Mouse (Mus musculus): ENCODE measurements around the gene Baz1b.
"Not testable (repeated sequence)": the region's sequence is repeated elsewhere in the genome, so short reads cannot be mapped to it uniquely, and the experiment has no call there.

Gene Baz1b

GRCm38 (mm10) chr5:135179616-135180015 lies 7.4 kb upstream of the Baz1b start:
- DNase-seq (ENCODE audit: low spot score in 2 of 2) = no peak

DNA sequence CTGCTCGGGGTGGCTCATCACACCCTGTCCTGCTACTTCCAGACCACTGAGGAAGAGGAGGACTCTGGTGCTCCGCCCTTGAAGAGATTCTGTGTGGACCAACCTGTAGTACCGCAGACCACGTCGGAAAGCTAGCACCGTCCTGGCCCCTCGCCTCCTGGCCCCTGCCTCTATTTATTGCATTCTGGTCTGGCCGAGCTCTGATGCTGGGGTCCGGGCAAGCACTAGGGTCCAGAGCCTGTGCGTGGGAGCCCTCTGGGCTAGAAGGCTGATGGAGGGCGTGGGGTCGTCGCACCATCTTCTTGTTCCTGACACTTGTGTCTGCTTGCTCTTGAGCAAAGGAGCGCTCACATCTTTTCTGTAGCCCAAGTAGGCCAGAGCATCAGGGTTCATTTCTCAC lies 6.3 kb upstream of the Baz1b start:
- DNase-seq (ENCODE audit: low spot score in 2 of 2) = no peak

DNA sequence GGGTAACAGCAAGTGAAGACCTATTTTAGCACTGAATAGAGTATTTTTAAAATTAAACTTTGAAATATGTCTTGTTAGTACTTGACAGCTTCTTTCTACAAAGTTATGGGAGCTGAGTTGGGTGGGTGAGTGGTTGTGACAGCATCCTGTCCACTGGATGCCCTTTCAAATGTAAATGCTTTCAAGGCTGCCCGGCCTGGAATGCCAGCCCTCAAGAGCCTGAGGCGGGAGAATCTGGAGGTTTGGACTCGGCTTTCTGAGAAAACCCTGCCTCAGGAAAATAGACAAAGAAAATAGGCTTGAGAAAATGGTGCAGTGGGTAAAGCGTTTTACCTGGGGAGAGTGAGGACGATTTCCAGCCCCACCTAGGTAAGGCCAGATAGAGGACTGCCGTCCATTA lies 5.3 kb upstream of the Baz1b start:
- DNase-seq (ENCODE audit: low spot score in 2 of 2) = no peak

- DNase-seq (ENCODE audit: low spot score in 2 of 2) = no peak
These were observed 3.8 kb upstream of the Baz1b start for GRCm38 (mm10) chr5:135183131-135183861.

DNA sequence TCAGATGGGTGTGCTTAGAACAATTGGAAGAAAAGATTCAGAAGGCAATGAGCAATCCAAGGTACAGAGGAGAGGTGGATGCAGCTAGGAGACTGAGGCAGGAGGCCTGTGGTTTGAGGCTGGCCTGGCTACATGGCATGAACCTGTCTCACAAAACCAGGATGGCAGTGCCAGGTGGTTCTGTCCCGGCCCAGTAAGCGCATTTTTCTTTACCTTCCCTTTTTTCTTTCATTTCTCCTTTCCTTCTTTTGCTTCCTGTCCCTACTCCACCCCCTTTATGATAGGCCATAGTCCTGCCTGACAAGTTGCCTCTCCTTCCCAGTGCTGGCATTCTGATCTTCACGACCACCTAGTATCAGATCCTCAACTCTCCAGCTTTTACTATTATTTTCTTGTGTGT lies 2.0 kb upstream of the Baz1b start:
- DNase-seq (ENCODE audit: low spot score in 2 of 2) = no peak

DNA sequence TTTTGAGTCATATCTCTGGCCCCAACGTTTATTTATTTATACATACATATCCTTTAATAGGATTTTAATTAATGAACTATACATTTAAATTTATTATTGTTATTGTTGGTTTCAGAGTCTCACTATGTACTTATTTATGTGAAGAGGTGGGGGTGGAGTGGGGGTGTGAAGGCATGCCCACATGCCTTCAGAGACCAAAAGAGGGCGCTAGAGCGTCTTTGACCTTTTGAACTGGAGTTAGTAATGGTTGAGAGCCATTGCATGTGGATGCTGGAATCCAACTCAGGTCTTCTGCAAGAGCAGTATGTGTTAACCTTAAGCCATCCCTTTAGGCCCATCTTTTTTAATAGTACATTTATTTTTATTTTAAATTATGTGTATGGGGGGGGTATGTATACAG lies 1.5 kb upstream of the Baz1b start:
- DNase-seq (ENCODE audit: low spot score in 2 of 2) = no peak

- DNase-seq (ENCODE audit: low spot score in 2 of 2) = no peak
These were observed 838 bp upstream of the Baz1b start for GRCm38 (mm10) chr5:135186231-135186620.

- DNase-seq (ENCODE audit: low spot score in 2 of 2) = peak in 1 of 2 experiments; percentile 43
These were observed 517 bp downstream of the Baz1b start for GRCm38 (mm10) chr5:135187349-135188213.

- no peak for DNase-seq (ENCODE audit: low spot score in 2 of 2)
These were observed 1.1 kb downstream of the Baz1b start for GRCm38 (mm10) chr5:135188214-135188554.

DNA sequence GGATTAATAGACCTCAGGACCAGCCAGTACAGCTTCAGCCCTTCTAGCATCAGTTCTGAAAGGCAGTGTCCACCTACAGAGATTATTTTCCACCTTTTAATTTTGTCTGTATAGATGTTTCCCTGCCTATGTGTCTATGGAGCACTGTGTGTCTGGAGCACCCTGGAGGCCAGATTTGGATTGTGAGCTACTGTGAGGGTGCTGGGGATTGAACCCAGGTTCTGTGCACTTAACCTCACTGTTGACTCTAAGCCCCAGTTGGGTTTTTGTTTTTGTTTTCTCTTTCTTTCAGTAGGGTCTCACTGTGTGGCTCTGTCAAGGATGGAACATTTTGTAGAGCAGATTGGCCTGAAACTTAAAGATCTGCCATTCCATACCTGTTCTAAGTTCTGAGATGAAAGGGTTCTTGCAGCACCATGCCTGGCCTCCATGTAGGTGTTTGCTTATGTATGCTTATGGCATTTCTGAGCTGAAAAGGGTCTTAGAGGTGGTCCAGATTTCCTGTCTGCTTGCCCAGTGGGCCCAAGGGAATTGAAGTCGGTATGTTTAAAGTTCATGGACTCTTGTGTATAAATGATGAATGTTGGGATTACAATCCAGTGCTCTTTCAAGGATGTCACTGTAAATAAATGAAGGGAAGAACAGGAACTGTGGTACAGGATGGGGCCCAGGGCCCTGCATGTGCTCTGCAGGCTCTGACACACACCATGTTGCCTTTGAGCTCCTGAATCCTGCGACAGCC lies 2.4 kb downstream of the Baz1b start:
- no peak for DNase-seq (ENCODE audit: low spot score in 2 of 2)

GRCm38 (mm10) chr5:135191620-135192019 lies 4.6 kb downstream of the Baz1b start:
- peak in 1 of 2 experiments; percentile 65 for DNase-seq (ENCODE audit: low spot score in 2 of 2)

DNA sequence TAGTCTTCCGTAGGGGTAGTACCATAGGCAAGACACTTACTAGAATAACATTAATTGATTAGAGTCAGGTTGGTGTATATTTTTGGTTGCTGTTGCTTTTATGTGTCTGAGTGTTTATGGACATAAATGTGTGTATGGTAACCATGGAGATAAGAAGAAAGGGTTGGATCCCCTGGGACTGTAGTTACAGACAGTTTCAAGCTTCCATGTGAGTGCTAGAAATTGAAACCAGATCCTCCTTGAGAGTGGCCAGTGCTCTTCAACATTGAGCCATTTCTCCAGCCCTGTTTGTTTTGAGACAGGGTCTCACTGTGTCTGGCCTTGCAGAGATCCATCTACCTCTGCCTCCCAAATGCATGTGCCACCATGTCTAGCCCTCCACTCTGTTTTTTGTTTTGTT lies 5.4 kb downstream of the Baz1b start:
- DNase-seq (ENCODE audit: low spot score in 2 of 2) = no peak

DNA sequence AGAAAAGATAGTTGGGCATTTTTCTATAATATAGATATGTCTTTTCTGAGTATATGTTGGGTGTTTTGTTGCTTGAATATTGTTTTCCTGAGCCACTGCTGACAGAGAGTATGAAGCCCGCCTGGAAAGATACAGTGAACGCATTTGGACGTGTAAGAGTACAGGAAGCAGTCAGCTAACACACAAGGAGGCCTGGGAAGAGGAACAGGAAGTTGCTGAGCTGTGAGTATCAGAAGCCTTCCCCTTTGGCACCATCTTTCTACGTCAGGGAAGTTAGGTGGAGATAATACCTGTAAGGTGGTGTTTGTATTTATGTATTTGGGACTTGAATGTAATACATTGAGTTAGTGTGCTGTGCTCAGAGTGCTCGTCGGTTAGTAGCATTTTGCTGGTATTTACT lies 9.3 kb downstream of the Baz1b start:
- no peak for DNase-seq (ENCODE audit: low spot score in 2 of 2)

DNA sequence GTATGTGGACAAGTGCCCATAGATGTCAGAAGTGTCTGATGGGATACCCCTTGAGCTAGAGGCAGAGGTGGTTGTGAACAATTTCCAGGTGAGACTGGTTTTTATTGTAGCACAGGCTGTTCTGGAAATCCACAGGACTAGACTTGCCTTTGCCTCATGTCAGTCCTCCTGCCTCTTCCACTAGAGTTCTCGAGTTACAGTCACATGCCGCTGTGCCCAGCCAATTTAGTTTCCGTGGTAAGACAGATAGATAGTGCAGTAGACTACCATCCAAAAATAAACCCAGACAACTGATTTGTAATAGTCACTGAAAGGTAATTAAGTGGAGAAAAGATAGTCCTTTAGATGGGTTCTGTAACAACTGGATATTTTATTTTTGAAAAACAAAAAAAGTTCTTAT lies 15.7 kb downstream of the Baz1b start:
- no peak for DNase-seq (ENCODE audit: low spot score in 2 of 2)

- DNase-seq (ENCODE audit: low spot score in 2 of 2) = no peak
These were observed 21.1 kb downstream of the Baz1b start for GRCm38 (mm10) chr5:135208197-135208596.

DNA sequence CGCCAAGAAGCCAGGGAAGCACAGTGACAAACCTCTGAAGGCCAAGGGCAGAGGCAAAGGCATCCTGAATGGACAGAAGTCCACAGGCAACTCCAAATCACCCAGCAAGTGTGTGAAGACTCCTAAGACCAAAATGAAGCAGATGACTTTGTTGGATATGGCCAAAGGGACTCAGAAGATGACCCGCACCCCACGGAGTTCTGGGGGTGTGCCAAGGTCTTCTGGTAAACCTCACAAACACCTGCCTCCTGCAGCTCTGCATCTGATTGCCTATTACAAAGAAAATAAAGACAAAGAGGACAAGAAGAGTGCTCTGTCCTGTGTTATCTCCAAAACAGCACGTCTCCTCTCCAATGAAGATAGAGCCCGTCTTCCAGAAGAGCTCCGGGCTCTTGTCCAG lies 29.8 kb downstream of the Baz1b start:
- DNase-seq (ENCODE audit: low spot score in 2 of 2) = no peak

GRCm38 (mm10) chr5:135220941-135221340 lies 33.9 kb downstream of the Baz1b start:
- DNase-seq (ENCODE audit: low spot score in 2 of 2) = no peak

DNA sequence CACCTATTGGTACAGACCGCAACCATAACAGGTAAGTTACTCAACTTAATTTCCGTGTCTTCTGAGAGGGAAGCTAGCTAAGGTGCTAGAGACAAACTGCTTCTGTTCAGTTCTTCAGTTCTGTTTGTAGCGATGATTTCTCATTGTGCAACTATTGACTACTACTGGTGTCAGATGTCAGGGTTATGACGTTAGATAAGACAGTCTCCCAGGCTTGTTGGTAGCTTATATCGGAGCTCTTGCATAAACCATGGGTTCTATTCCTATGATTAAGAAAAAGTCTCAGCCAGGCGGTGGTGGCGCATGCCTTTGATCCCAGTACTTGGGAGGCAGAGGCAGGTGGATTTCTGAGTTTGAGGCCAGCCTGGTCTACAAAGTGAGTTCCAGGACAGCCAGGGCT lies 35.0 kb downstream of the Baz1b start:
- no peak for DNase-seq (ENCODE audit: low spot score in 2 of 2)

- DNase-seq (ENCODE audit: low spot score in 2 of 2) = no peak
These were observed 37.1 kb downstream of the Baz1b start for GRCm38 (mm10) chr5:135224169-135224568.

DNA sequence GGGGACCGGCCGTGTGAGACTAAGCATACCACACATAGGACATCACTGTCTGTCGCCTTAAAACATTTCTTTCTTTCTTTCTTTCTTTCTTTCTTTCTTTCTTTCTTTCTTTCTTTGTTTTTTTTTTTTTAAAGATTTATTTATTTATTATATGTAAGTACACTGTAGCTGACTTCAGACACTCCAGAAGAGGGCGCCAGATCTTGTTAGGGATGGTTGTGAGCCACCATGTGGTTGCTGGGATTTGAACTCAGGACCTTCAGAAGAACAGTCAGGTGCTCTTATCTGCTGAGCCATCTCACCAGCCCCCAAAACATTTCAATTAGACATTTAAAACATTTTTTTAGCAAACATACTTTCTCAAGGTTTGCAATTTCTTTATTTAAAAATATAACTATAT lies 38.8 kb downstream of the Baz1b start:
- not testable (repeated sequence) for DNase-seq (ENCODE audit: low spot score in 2 of 2)

DNA sequence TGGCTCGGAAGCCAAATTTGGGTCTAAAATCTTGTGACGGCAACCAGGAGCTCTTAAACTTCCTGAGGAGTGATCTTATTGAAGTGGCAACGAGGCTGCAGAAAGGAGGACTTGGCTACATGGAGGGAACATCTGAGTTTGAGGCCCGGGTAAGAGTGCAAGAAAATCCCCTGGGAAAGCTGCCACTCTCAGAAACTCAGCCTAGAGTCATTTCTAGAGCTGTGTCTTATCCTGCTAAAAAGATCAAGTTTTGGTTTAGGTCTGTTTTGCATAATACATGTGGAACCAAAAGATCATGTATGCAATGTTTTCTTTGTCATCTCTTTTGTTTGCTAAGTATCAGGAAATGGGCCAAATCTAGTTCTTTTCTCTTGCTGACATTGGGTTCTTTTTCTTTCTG lies 43.1 kb downstream of the Baz1b start:
- no peak for DNase-seq (ENCODE audit: low spot score in 2 of 2)

GRCm38 (mm10) chr5:135233166-135233920 lies 46.3 kb downstream of the Baz1b start:
- DNase-seq (ENCODE audit: low spot score in 2 of 2) = no peak
